Mouse (Mus musculus) left cerebral cortex, adult 8-10 months (tissue): Measurements from ENCODE around the gene Gm17720. TPM values are rescaled to one million over a fixed set of nuclear protein-coding genes. Genes with fewer than 3 reads are reported as not detected.
A peak's percentile ranks its signal among the peaks of the same experiment; 100 is the strongest.

Experiments used
- DNase-seq, 2 experiments: peaks; one replicate each; pipeline ENCODE4 v3.0.0; 2022; ENCODE audit warnings: low spot score in 2 of 2
- total RNA-seq, 4 experiments: library from RNA; stranded (reverse); gene quantifications; 2 replicates each; pipeline ENCODE4 v1.2.4; 2022

Gm17720 gene
- not detected for total RNA-seq

- DNase-seq, result no peak
Observed at GRCm38 (mm10) chr8:110102653-110103052, at the start of gene Gm17720. Gene Gm17720 (minus strand): TSS chr8:110102753.

- DNase-seq, result peak in 1 of 2 experiments; percentile 6
Observed at GRCm38 (mm10) chr8:110145538-110145937, 43.0 kb upstream of the Gm17720 start.

GRCm38 (mm10) chr8:110140770-110141169 lies 38.2 kb upstream of the Gm17720 start:
- DNase-seq, result no peak

GRCm38 (mm10) chr8:110140156-110140555 lies 37.6 kb upstream of the Gm17720 start:
- DNase-seq, result no peak

GRCm38 (mm10) chr8:110135515-110135914 lies 33.0 kb upstream of the Gm17720 start:
- no peak for DNase-seq

- no peak for DNase-seq
Observed at GRCm38 (mm10) chr8:110134236-110134635, 31.7 kb upstream of the Gm17720 start.

- peak; percentile 48 to 68 for DNase-seq
Observed at GRCm38 (mm10) chr8:110130537-110130936, 28.0 kb upstream of the Gm17720 start.

- DNase-seq, result no peak
Observed at GRCm38 (mm10) chr8:110119715-110120114, 17.2 kb upstream of the Gm17720 start.

- no peak for DNase-seq
Observed at GRCm38 (mm10) chr8:110101676-110102075, 877 bp downstream of the Gm17720 start.

- no peak for DNase-seq
Observed at GRCm38 (mm10) chr8:110100907-110101306, 1.6 kb downstream of the Gm17720 start, which contains the start of gene Gm21964. Gene Gm21964 (plus strand): TSS chr8:110101207.

GRCm38 (mm10) chr8:110091869-110092268 lies 10.7 kb downstream of the Gm17720 start:
- no peak for DNase-seq

GRCm38 (mm10) chr8:110082416-110083105 lies 20.0 kb downstream of the Gm17720 start:
- no peak for DNase-seq

- DNase-seq, result peak; percentile 57 to 64
Observed at GRCm38 (mm10) chr8:110079282-110080221, 23.0 kb downstream of the Gm17720 start, which contains the start of gene Zfp612. Gene Zfp612 (plus strand): TSS chr8:110079746.

- no peak for DNase-seq
Observed at GRCm38 (mm10) chr8:110074496-110074895, 28.1 kb downstream of the Gm17720 start.

- peak; percentile 24 to 46 for DNase-seq
Observed at GRCm38 (mm10) chr8:110071600-110071999, 31.0 kb downstream of the Gm17720 start.

- no peak for DNase-seq
Observed at GRCm38 (mm10) chr8:110069706-110070105, 32.8 kb downstream of the Gm17720 start.

- no peak for DNase-seq
Observed at GRCm38 (mm10) chr8:110065676-110066075, 36.9 kb downstream of the Gm17720 start.

- DNase-seq, result no peak
Observed at GRCm38 (mm10) chr8:110064606-110065365, 37.8 kb downstream of the Gm17720 start.

- no peak for DNase-seq
Observed at GRCm38 (mm10) chr8:110064161-110064560, 38.4 kb downstream of the Gm17720 start.

- no peak for DNase-seq
Observed at GRCm38 (mm10) chr8:110058207-110058606, 44.3 kb downstream of the Gm17720 start.

- DNase-seq, result no peak
Observed at GRCm38 (mm10) chr8:110051208-110051607, 51.3 kb downstream of the Gm17720 start.
